Mouse (Mus musculus): ENCODE results near the gene Mag. TPM values are rescaled to one million over a fixed set of nuclear protein-coding genes. Genes with fewer than 3 reads are reported as not detected.
"Not testable (repeated sequence)": the region's sequence is repeated elsewhere in the genome, so short reads cannot be mapped to it uniquely, and the experiment has no call there.

Gene Mag
- polyA plus RNA-seq, 1 experiment: 2.2 TPM

GRCm38 (mm10) chr7:30924071-30924470 is 9.4 kb upstream of the Mag start:
- no peak for DNase-seq (ENCODE audit: low read depth)
- TF ChIP-seq POLR2A (IDR thresholded peaks at IDR 0.05; ENCODE audit: borderline replicate concordance, extremely low read depth, insufficient read depth, insufficient read length, poor library complexity, severe bottlenecking) (no peak), CTCF (IDR thresholded peaks at IDR 0.05; ENCODE audit: borderline replicate concordance, extremely low read depth, insufficient read depth, insufficient read length) (no peak)

DNA sequence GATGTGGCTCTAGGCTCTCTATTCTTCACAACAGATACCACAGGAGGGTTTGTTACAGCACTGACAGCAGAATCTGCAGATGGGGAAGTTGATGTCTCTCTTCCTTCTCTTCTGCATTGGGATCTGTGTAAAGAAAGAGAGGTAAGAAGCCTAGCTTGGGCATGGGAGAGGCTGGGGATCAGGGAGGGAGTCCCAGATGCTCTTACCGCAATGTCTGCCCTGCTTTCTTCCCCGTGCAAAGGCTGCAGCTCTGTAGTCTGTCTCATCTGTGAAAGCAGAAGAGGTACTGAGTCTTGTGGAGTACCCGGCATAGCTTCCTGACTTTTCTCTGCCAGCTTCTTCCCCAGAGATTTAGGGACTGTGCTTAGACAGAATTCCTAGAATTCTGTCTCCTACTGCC is 7.8 kb upstream of the Mag start:
- not testable (repeated sequence) for DNase-seq (ENCODE audit: low read depth)

- no peak for DNase-seq (ENCODE audit: low read depth)
- TF ChIP-seq CTCF (IDR thresholded peaks at IDR 0.05; ENCODE audit: borderline replicate concordance, extremely low read depth, insufficient read depth, insufficient read length): no peak
- no peak for TF ChIP-seq POLR2A (IDR thresholded peaks at IDR 0.05; ENCODE audit: borderline replicate concordance, extremely low read depth, insufficient read depth, insufficient read length, poor library complexity, severe bottlenecking)
These were observed 5.5 kb upstream of the Mag start for GRCm38 (mm10) chr7:30920217-30920616.

- DNase-seq (ENCODE audit: low read depth): no peak
- TF ChIP-seq POLR2A (IDR thresholded peaks at IDR 0.05; ENCODE audit: borderline replicate concordance, extremely low read depth, insufficient read depth, insufficient read length, poor library complexity, severe bottlenecking) (no peak), CTCF (IDR thresholded peaks at IDR 0.05; ENCODE audit: borderline replicate concordance, extremely low read depth, insufficient read depth, insufficient read length) (no peak)
These were observed 2.5 kb upstream of the Mag start for GRCm38 (mm10) chr7:30917219-30917618.

- no peak for DNase-seq (ENCODE audit: low read depth)
- TF ChIP-seq CTCF (IDR thresholded peaks at IDR 0.05; ENCODE audit: borderline replicate concordance, extremely low read depth, insufficient read depth, insufficient read length): no peak
- TF ChIP-seq POLR2A (IDR thresholded peaks at IDR 0.05; ENCODE audit: borderline replicate concordance, extremely low read depth, insufficient read depth, insufficient read length, poor library complexity, severe bottlenecking): no peak
These were observed 2.0 kb upstream of the Mag start for GRCm38 (mm10) chr7:30916713-30917112.

GRCm38 (mm10) chr7:30909773-30910172 is 4.9 kb downstream of the Mag start:
- TF ChIP-seq CTCF (IDR thresholded peaks at IDR 0.05; ENCODE audit: borderline replicate concordance, extremely low read depth, insufficient read depth, insufficient read length): no peak
- TF ChIP-seq POLR2A (IDR thresholded peaks at IDR 0.05; ENCODE audit: borderline replicate concordance, extremely low read depth, insufficient read depth, insufficient read length, poor library complexity, severe bottlenecking): no peak
- DNase-seq (ENCODE audit: low read depth): no peak

DNA sequence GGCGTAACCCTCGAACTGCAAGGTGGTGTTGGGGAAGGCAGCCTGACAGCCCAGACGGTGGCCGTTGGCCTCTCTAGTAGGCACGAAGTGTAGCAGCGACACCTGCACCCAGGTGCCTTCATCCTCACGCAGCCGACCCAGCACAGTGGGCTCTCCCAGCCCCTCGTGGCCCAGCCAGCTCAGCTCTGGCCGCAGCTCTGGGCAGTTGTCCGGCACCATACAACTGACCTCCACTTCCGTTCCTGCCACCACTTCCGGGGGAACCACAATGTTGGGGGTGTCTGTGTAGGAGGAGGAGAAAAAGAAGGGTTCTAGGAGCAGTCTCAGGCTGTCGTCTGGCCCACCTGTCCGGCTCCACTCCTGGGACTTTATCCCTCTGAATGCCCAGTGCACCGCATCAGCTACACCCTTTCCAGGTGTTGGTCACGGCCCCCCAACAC is 5.7 kb downstream of the Mag start:
- DNase-seq (ENCODE audit: low read depth): no peak
- TF ChIP-seq POLR2A (IDR thresholded peaks at IDR 0.05; ENCODE audit: borderline replicate concordance, extremely low read depth, insufficient read depth, insufficient read length, poor library complexity, severe bottlenecking): no peak
- no peak for TF ChIP-seq CTCF (IDR thresholded peaks at IDR 0.05; ENCODE audit: borderline replicate concordance, extremely low read depth, insufficient read depth, insufficient read length)

GRCm38 (mm10) chr7:30908277-30908991 is 6.2 kb downstream of the Mag start:
- TF ChIP-seq CTCF (IDR thresholded peaks at IDR 0.05; ENCODE audit: borderline replicate concordance, extremely low read depth, insufficient read depth, insufficient read length) (no peak), POLR2A (IDR thresholded peaks at IDR 0.05; ENCODE audit: borderline replicate concordance, extremely low read depth, insufficient read depth, insufficient read length, poor library complexity, severe bottlenecking) (no peak)
- peak; percentile 43 for DNase-seq (ENCODE audit: low read depth)

GRCm38 (mm10) chr7:30904042-30904441 is 10.6 kb downstream of the Mag start:
- TF ChIP-seq CTCF (IDR thresholded peaks at IDR 0.05; ENCODE audit: borderline replicate concordance, extremely low read depth, insufficient read depth, insufficient read length) (peak; percentile 51; the same call in 1 of the 2 replicates), POLR2A (IDR thresholded peaks at IDR 0.05; ENCODE audit: borderline replicate concordance, extremely low read depth, insufficient read depth, insufficient read length, poor library complexity, severe bottlenecking) (no peak)
- no peak for DNase-seq (ENCODE audit: low read depth)

GRCm38 (mm10) chr7:30895217-30895616 is 19.5 kb downstream of the Mag start:
- DNase-seq (ENCODE audit: low read depth): no peak
- no peak for TF ChIP-seq CTCF (IDR thresholded peaks at IDR 0.05; ENCODE audit: borderline replicate concordance, extremely low read depth, insufficient read depth, insufficient read length)
- no peak for TF ChIP-seq POLR2A (IDR thresholded peaks at IDR 0.05; ENCODE audit: borderline replicate concordance, extremely low read depth, insufficient read depth, insufficient read length, poor library complexity, severe bottlenecking)

DNA sequence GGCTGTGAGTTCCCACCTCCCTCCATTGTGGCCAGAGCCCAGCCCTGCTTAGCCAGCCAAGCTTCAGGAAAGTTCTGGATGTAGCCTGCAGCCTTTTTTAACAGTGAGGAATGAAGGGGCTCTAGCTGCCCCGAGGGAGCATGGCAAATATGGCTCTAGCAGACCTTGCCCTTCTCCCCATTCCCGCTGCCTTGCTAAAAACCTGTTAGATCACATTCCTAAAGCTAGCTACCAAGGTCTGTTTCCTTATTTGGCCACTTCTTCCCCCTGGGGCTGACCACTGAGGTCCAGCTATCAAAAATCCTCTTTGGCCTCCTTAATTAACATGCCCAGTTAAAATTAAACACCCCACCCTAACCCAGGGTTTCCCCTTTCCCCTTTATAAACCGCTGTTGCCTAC is 22.2 kb downstream of the Mag start:
- DNase-seq (ENCODE audit: low read depth): no peak
- no peak for TF ChIP-seq POLR2A (IDR thresholded peaks at IDR 0.05; ENCODE audit: borderline replicate concordance, extremely low read depth, insufficient read depth, insufficient read length, poor library complexity, severe bottlenecking)
- no peak for TF ChIP-seq CTCF (IDR thresholded peaks at IDR 0.05; ENCODE audit: borderline replicate concordance, extremely low read depth, insufficient read depth, insufficient read length)

DNA sequence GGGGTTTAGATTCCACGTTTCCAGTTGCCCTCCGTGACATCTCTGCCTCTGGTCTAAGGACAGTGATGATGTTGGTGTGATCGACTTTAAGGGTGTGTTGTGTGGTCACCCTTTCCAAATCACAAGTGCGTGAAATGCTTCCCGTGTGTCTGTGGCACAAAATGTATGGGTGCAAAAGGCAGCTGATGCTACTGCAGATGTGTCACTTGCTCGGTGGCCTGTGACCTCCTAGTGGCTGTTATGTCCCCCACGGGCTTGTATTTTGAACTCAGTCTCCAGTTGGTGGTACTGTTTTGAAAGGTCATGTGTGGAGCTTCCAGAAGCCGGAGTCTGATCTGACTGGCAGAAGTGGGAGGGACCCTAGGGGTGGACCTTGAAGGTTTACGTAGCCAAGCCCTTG is 22.9 kb downstream of the Mag start:
- no peak for TF ChIP-seq POLR2A (IDR thresholded peaks at IDR 0.05; ENCODE audit: borderline replicate concordance, extremely low read depth, insufficient read depth, insufficient read length, poor library complexity, severe bottlenecking)
- no peak for DNase-seq (ENCODE audit: low read depth)

Data from brain, embryonic 14.5 days (tissue).